Mouse (Mus musculus) midbrain, embryonic 10.5 days (tissue): ENCODE measurements at regions not wholly inside any gene's neighbourhood (a gene's known extent, or its start where the extent isn't known, plus 50 kb on each side); places are given as distances from the start of the nearest gene placed in this dataset.

Experiments used
- DNase-seq: peaks from one replicate; pipeline ENCODE4 v3.0.0-alpha.2; 2017; ENCODE audit warnings: low spot score
- H3K27ac ChIP-seq: fragments of 300-500 bp; sonication (generic); replicated peaks from 2 replicates; pipeline ENCODE4 v1.5.1; 2016; ENCODE audit warnings: mild to moderate bottlenecking
- H3K27me3 ChIP-seq: fragments of 300-500 bp; sonication (generic); 2 replicates; pipeline ENCODE4 v1.6.1; 2016; ENCODE audit warnings: low read depth, mild to moderate bottlenecking; ENCODE audit not compliant: poor library complexity, severe bottlenecking
- H3K36me3 ChIP-seq: fragments of 300-500 bp; sonication (generic); 2 replicates; pipeline ENCODE4 v1.6.1; 2016; ENCODE audit warnings: mild to moderate bottlenecking, moderate library complexity
- H3K4me1 ChIP-seq: fragments of 300-500 bp; sonication (generic); 2 replicates; pipeline ENCODE4 v1.6.1; 2016
- H3K4me3 ChIP-seq: fragments of 300-500 bp; sonication (generic); 2 replicates; pipeline ENCODE4 v1.5.1; 2016; ENCODE audit warnings: mild to moderate bottlenecking, moderate library complexity
- H3K9me3 ChIP-seq: fragments of 300-500 bp; sonication (generic); replicated peaks from 2 replicates; pipeline ENCODE4 v1.6.1; 2016; ENCODE audit warnings: mild to moderate bottlenecking
- WGBS: fragments of 180-500 bp; shearing (Covaris S2); methylation state at CpG from one replicate; pipeline ENCODE4 v1.1.7; 2016; 5-methylcytosine and 5-hydroxymethylcytosine counted together

DNA sequence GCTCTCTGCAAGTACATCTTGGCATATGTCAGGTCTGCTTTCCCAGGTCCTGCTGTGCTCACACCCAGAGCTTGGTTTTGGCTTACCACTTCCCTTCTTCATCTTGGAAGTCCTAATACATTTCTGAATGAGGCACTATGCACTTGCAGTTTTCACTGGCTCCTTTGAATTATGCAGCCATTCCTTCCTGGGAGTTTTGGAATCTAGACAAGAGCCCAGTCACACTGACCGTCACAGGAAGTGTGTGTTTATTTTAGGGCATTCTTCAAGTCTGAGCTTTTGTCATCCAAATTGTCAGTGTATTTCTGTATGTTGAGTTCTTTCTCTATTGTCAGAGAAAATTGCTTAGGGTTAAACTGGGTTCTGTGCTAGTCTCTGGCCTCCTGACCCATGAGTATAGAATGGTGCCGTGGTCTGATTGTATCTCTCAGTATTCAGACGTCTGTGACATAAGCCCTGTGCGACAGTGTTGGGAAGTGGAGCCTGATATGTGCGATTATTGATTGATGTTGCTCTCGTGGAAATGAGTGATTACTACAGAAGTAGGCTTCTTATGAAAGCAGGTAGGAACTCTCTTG is 162.6 kb upstream of the Serpine2 start:
- no peaks in the 10 kb centered on the region for H3K9me3 ChIP-seq
- H3K4me1 ChIP-seq = no peaks in the 10 kb centered on the region
- H3K36me3 ChIP-seq = no peaks in the 10 kb centered on the region
- no peak for DNase-seq
- 72% methylated on average over 6 of the region's 6 CpGs for WGBS
- H3K27me3 ChIP-seq = no peaks in the 10 kb centered on the region
- H3K27ac ChIP-seq = no peak overlapping the region
- H3K4me3 ChIP-seq = no peak overlapping the region

DNA sequence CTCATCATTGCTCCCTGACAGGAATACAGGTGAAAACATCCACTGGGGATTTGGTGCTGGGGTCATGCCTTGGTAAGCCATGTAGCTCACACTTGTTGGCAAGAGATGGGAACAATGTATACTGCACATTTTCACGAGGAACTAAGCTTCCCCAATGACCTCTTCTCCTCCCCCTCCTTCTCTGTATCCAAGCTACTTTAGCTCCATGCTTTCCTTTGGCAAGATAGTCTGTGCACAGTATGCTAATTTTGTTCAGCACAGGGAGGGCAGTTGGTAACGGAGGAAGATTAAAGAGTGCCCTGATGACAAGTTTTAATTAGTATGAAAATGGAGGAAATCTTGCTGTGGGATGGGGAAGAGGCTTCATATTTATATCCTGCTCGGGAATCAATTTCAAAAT is 160.9 kb upstream of the Serpine2 start:
- Histone ChIP-seq H3K4me3 (no peak overlapping the region), H3K27me3 (no peaks in the 10 kb centered on the region), H3K36me3 (no peaks in the 10 kb centered on the region), H3K9me3 (no peaks in the 10 kb centered on the region), H3K27ac (no peak overlapping the region), H3K4me1 (no peaks in the 10 kb centered on the region)
- no peak for DNase-seq
- WGBS = 59% methylated on average over 3 of the region's 3 CpGs

DNA sequence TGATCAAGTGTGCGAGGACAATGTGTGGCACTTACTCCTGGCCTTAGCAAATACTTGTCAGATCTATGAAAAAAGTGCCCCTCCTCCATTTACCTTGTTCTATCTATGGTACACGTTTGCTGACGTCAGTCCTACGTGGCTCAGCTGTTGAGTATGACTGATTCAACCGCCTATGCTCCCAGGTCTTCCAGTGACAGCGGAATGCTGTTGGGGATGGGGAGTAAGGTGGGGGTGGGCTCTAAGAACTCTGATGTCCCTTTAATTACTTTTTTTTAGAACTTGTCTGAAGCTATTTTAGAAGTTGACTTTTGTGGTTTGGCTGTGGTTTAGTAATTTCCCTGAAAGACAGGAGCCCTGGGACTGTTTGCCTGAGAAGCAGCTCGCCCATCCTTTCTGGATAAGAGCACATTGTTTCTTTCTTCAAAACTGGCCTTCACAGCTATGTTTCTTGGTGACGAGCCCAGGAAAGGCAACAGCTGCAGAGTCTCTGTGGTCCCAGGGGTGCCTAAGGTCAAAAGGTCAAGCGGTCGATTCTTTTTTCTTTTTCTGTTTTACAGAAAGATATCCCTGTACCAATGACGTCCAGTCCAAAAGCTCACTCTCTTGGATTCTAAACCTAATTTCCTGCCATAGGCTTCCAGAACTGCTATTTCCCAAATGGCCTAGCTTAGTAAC is 157.5 kb upstream of the Serpine2 start:
- WGBS = 72% methylated on average over 11 of the region's 11 CpGs
- H3K27ac ChIP-seq = no peak overlapping the region
- no peaks in the 10 kb centered on the region for H3K4me1 ChIP-seq
- DNase-seq = no peak
- H3K9me3 ChIP-seq = no peaks in the 10 kb centered on the region
- H3K27me3 ChIP-seq = no peaks in the 10 kb centered on the region
- H3K36me3 ChIP-seq = no peaks in the 10 kb centered on the region
- no peak overlapping the region for H3K4me3 ChIP-seq

DNA sequence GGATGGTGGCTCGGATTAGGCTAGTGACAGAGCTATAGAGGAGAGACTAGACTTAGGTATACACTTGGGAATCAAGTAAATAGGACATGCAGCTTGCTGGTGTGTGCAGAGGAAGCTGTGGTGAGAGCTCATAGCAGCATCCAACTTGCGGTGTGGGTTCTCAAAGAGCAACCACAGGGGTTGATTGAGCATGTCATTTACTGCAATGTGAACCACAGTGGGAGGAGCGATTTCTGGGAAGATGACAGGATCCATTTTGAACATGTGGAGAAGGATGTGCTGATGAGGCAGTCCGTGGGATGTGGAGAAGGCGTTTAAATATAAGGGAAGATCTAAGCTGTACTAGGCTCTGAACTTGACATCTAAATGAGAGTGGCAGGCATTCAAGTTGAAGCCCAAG is 154.5 kb upstream of the Serpine2 start:
- DNase-seq = no peak

DNA sequence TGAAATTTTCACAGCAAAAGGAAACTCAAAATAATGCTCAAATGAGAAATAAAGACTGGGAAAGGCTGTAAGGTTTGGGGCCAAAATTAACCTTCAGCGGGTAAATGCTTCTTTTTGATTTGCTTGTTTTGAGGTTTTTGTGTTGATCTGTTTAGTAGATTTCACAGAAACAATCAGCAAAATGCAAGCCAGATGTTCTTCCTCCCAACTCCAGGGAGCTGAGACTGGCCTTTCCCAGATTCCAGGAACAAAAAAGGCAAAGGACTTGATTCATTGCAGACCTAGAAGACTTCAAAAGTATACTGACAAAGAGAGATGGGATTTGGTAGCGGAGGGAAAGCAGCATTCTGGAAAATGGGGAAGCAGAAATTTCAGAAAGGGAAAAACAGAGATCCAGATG is 153.6 kb upstream of the Serpine2 start:
- 81% methylated on average over 2 of the region's 2 CpGs for WGBS
- no peak overlapping the region for H3K4me3 ChIP-seq
- H3K9me3 ChIP-seq = no peaks in the 10 kb centered on the region
- H3K27ac ChIP-seq = no peak overlapping the region
- no peaks in the 10 kb centered on the region for H3K36me3 ChIP-seq
- no peaks in the 10 kb centered on the region for H3K27me3 ChIP-seq
- no peaks in the 10 kb centered on the region for H3K4me1 ChIP-seq
- no peak for DNase-seq

More for the DNA sequence above, 154.5 kb upstream of the Serpine2 start:
- H3K36me3 ChIP-seq = no peaks in the 10 kb centered on the region
- WGBS = 89% methylated on average over 5 of the region's 5 CpGs
- H3K4me3 ChIP-seq = no peak overlapping the region
- no peaks in the 10 kb centered on the region for H3K9me3 ChIP-seq
- H3K27ac ChIP-seq = no peak overlapping the region
- H3K4me1 ChIP-seq = no peaks in the 10 kb centered on the region
- H3K27me3 ChIP-seq = no peaks in the 10 kb centered on the region

DNA sequence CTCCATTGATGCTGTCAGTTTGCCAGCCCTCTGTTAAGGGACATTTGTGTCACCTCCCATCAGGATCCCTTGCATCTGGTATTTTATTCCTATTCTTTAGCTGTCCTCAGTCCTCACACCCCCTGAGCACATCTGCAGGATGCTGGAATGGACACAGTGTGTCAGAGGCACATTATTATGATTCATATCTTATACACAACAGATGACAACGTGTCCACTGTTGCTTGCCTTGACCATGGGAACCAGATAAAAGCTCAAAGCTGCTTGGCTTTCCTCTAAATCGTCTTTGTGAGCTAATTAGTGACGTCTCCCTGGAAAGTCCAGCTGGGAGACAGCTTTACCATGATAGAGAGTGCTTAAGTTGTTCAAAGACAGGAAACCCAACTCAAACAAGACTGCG is 149.7 kb upstream of the Serpine2 start:
- H3K27ac ChIP-seq = no peak overlapping the region
- no peak for DNase-seq
- no peaks in the 10 kb centered on the region for H3K36me3 ChIP-seq
- no peaks in the 10 kb centered on the region for H3K4me1 ChIP-seq
- H3K9me3 ChIP-seq = no peaks in the 10 kb centered on the region
- H3K27me3 ChIP-seq = no peaks in the 10 kb centered on the region
- no peak overlapping the region for H3K4me3 ChIP-seq
- 57% methylated on average over 4 of the region's 4 CpGs for WGBS

DNA sequence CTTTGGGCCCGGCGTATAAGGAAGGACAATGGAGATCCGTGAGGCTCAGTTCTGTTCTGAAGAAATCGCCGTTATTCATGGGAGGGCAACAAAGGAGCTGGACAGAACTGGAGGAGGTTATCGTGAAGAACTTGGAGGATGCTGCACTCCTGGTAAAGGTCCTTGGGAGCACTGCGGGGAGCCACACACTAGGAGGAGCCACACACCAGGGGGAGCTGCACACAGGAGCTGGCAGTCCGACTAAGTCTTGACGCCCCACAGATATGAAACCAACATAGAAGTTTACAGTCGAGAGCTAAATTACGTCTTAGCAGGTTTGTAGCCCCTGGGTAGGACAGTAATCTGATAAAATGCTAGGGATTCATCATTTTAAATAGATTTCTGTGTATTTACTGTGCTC is 138.1 kb upstream of the Serpine2 start:
- no peaks in the 10 kb centered on the region for H3K9me3 ChIP-seq
- no peaks in the 10 kb centered on the region for H3K27me3 ChIP-seq
- H3K27ac ChIP-seq = no peak overlapping the region
- no peaks in the 10 kb centered on the region for H3K4me1 ChIP-seq
- 81% methylated on average over 11 of the region's 11 CpGs for WGBS
- DNase-seq = no peak
- no peaks in the 10 kb centered on the region for H3K36me3 ChIP-seq
- no peak overlapping the region for H3K4me3 ChIP-seq

DNA sequence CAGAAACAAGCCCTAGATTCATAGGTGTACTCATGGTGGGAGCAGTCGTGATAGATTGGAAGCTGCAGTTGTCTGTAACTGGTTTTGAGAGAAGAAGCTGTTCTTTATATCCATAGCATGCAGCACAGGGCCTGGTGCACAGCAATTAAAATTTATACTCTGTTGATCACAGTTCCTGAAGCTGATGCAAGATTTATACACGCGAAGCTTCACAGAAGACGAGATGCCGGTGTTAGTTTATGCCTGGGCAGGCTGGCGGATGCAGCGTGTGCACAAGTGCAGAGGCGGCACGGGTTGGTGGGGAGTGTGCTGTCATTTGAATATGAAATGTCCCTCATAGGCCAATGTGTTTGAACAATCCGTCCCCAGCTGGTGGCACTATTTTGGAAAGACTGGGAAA is 136.9 kb upstream of the Serpine2 start:
- Histone ChIP-seq H3K9me3 (no peaks in the 10 kb centered on the region), H3K27ac (no peak overlapping the region), H3K36me3 (no peaks in the 10 kb centered on the region), H3K4me1 (0 out of 2 replicates have a peak, but pooled peaks cover 3% of the 10 kb centered on the region), H3K27me3 (no peaks in the 10 kb centered on the region), H3K4me3 (no peak overlapping the region)
- WGBS = 95% methylated on average over 10 of the region's 10 CpGs
- DNase-seq = no peak

DNA sequence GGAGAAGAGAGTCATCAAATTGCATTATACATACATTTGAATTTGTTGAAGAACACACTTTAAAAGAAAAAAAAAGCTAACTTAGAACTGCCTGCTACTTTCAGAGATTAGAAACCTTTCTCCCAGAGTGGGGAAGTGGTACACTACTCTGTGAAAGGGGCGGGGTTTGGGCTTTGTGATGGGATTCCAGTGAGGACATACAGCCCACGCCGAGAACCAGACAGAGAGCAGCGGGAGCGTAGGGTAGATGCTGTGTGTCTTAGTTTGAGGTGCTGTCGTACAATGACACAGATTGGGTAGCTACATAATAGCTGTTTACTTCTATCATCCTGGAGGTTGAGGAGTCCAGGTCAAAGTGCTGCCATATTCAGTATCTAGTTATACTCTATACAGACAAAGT is 136.5 kb upstream of the Serpine2 start:
- WGBS = 95% methylated on average over 6 of the region's 6 CpGs
- H3K4me1 ChIP-seq = 0 out of 2 replicates have a peak, but pooled peaks cover 3% of the 10 kb centered on the region
- no peak for DNase-seq
- no peak overlapping the region for H3K4me3 ChIP-seq
- H3K27me3 ChIP-seq = no peaks in the 10 kb centered on the region
- no peaks in the 10 kb centered on the region for H3K9me3 ChIP-seq
- H3K27ac ChIP-seq = no peak overlapping the region
- no peaks in the 10 kb centered on the region for H3K36me3 ChIP-seq

DNA sequence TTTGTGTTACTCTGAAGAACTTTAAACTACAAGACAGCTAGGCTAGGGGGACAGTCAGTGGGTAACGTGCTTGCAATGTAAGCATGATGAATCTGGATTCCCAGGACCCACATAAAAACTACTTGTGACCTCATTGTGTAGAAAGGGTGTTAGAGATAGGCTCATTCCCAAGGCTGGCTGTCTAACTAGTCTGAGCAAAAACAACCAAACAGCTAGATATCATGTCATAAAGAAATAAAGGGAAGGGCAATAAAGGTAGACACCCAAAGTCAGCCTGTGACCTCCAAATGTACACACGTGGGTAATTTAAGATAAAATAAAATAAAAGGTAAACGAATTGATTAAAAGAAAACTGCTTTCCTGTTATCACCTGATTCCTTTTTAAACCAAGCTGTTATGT is 123.7 kb upstream of the Serpine2 start:
- no peak for DNase-seq
- Histone ChIP-seq H3K9me3 (no peaks in the 10 kb centered on the region), H3K27me3 (no peaks in the 10 kb centered on the region), H3K27ac (no peak overlapping the region), H3K4me3 (no peak overlapping the region), H3K36me3 (no peaks in the 10 kb centered on the region), H3K4me1 (no peaks in the 10 kb centered on the region)
- WGBS = 87% methylated on average over 3 of the region's 3 CpGs

DNA sequence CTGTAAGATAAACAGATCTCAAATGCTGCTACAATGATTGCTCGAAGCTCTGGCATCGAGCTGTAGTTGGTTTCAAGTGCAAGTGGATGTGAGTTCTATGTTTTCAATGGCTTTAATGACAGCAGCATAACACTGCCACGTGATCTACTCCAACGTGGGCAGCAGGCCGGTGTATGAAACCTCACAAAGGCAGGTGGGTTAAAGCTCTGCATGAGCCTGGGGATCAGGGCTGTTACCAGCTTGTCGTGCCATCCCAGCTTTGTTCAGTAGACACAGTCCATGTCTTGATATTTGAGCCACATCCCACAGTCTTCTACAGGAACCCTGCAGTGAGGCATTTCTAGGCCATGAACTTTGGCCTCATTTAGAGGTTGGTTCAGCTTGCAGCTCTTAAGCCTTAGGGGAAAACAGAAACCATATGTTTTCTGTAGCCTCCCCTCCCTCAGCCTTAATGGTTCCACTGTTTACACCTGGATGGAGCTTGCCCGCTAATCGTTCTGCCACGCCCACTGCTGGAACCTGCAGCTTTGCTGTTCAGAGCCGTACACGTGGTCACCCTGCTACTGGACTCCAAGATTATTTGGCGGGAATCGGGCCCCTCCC is 121.8 kb upstream of the Serpine2 start:
- Histone ChIP-seq H3K4me1 (no peaks in the 10 kb centered on the region), H3K9me3 (no peaks in the 10 kb centered on the region), H3K27ac (no peak overlapping the region), H3K36me3 (no peaks in the 10 kb centered on the region), H3K27me3 (no peaks in the 10 kb centered on the region), H3K4me3 (no peak overlapping the region)
- peak; percentile 13 for DNase-seq
- 72% methylated on average over 13 of the region's 13 CpGs for WGBS

DNA sequence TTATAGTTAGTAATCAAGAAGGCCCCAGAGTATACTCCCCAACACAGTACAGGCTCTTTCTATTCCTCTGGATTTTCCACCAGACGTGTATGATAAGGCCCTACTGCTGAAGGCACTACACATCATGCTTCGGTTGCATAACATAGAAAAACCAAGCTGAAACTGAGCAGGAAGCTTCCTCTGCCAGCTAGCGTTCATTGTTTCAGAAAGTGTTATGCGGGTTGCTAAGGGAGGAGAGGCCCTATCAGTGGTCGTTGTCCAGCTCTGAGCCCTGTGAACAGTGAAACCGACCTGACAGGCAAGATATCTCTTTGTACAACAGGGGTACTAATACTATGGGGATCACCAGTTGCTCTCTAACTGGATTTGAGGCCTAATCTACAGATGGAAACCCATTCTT is 118.9 kb upstream of the Serpine2 start:
- DNase-seq = no peak
- no peak overlapping the region for H3K4me3 ChIP-seq
- H3K27me3 ChIP-seq = no peaks in the 10 kb centered on the region
- WGBS = 77% methylated on average over 6 of the region's 6 CpGs
- H3K9me3 ChIP-seq = no peaks in the 10 kb centered on the region
- no peaks in the 10 kb centered on the region for H3K4me1 ChIP-seq
- H3K36me3 ChIP-seq = no peaks in the 10 kb centered on the region
- no peak overlapping the region for H3K27ac ChIP-seq

DNA sequence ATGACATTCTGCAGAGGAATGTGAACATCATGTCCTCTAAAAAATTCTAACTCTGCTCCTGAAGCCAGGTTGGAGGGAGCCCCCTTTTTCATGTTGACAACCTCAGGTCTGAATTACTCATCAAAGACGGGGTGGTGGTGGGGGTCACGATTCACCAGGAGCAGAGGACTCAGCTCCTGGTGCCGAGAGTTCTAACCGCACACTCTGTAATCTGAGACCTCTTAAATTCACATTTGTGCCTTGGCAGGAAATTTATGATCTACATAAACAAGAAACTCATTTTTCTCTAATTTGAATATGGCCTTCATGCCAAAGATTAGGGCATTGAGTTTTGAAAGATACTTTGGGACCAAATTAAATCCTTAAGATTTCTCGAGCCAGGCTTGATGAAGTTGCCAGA is 117.2 kb upstream of the Serpine2 start:
- H3K36me3 ChIP-seq = no peaks in the 10 kb centered on the region
- WGBS = 86% methylated on average over 5 of the region's 5 CpGs
- no peak overlapping the region for H3K4me3 ChIP-seq
- DNase-seq = no peak
- H3K27ac ChIP-seq = no peak overlapping the region
- H3K4me1 ChIP-seq = no peaks in the 10 kb centered on the region
- no peaks in the 10 kb centered on the region for H3K27me3 ChIP-seq
- no peaks in the 10 kb centered on the region for H3K9me3 ChIP-seq
